Mouse (Mus musculus) heart, adult 9 months (tissue): ENCODE data around the gene Rai14.

Experiments
- DNase-seq, 2 experiments: peaks; one replicate each; pipeline ENCODE4 v3.0.0; 2022; ENCODE audit warnings: low spot score in 2 of 2

Gene Rai14

GRCm38 (mm10) chr15:10690973-10691372, 23.5 kb downstream of the Rai14 start:
- DNase-seq = no peak

GRCm38 (mm10) chr15:10690219-10690618, 24.2 kb downstream of the Rai14 start:
- no peak for DNase-seq

- DNase-seq = no peak
Measured at GRCm38 (mm10) chr15:10689304-10689703, 25.1 kb downstream of the Rai14 start.

GRCm38 (mm10) chr15:10688686-10689085, 25.7 kb downstream of the Rai14 start:
- DNase-seq = no peak

- DNase-seq = no peak
Measured at GRCm38 (mm10) chr15:10687365-10687764, 27.1 kb downstream of the Rai14 start.

GRCm38 (mm10) chr15:10685692-10686430, 28.6 kb downstream of the Rai14 start:
- DNase-seq = no peak

- DNase-seq = no peak
Measured at GRCm38 (mm10) chr15:10683687-10684203, 30.7 kb downstream of the Rai14 start.

GRCm38 (mm10) chr15:10680514-10680913, 33.9 kb downstream of the Rai14 start:
- no peak for DNase-seq

- DNase-seq = peak; percentile 25 to 29
Measured at GRCm38 (mm10) chr15:10679571-10679970, 34.9 kb downstream of the Rai14 start.

GRCm38 (mm10) chr15:10675801-10676200, 38.6 kb downstream of the Rai14 start:
- no peak for DNase-seq

- no peak for DNase-seq
Measured at GRCm38 (mm10) chr15:10672880-10673279, 41.5 kb downstream of the Rai14 start.

GRCm38 (mm10) chr15:10671868-10672267, 42.6 kb downstream of the Rai14 start:
- peak; percentile 49 to 62 for DNase-seq

- DNase-seq = no peak
Measured at GRCm38 (mm10) chr15:10670107-10670506, 44.3 kb downstream of the Rai14 start.

- DNase-seq = no peak
Measured at GRCm38 (mm10) chr15:10668120-10668900, 46.1 kb downstream of the Rai14 start.

GRCm38 (mm10) chr15:10665816-10666215, 48.6 kb downstream of the Rai14 start:
- DNase-seq = no peak

- DNase-seq = no peak
Measured at GRCm38 (mm10) chr15:10664529-10664898, 49.9 kb downstream of the Rai14 start.

- peak; percentile 19 for DNase-seq
Measured at GRCm38 (mm10) chr15:10663793-10664528, 50.5 kb downstream of the Rai14 start.

- DNase-seq = no peak
Measured at GRCm38 (mm10) chr15:10661961-10662606, 52.3 kb downstream of the Rai14 start.

GRCm38 (mm10) chr15:10658803-10659202, 55.6 kb downstream of the Rai14 start:
- no peak for DNase-seq

GRCm38 (mm10) chr15:10656146-10656545, 58.3 kb downstream of the Rai14 start:
- DNase-seq = no peak

GRCm38 (mm10) chr15:10655151-10655905, 59.1 kb downstream of the Rai14 start:
- no peak for DNase-seq
